Mouse (Mus musculus): ENCODE measurements around the gene Rora. TPM values are rescaled to one million over a fixed set of nuclear protein-coding genes. Genes with fewer than 3 reads are reported as not detected.

Rora gene
- polyA plus RNA-seq, 1 experiment from 2014 or later = 23.1 TPM

- Histone ChIP-seq H3K9me3 (ENCODE audit: low read length) (no peaks in the 10 kb centered on the region), H3K9ac (replicated peaks) (no peak overlapping the region), H3K4me2 (ENCODE audit: low read depth, low read length) (no peak overlapping the region), H3K27me3 (ENCODE audit: insufficient read depth, low read length) (no peaks in the 10 kb centered on the region), H3K36me3 (replicated peaks; ENCODE audit: insufficient read depth, low read length) (no peaks in the 10 kb centered on the region), H3K27ac (ENCODE audit: low read depth) (no peak overlapping the region), H3K4me1 (ENCODE audit: insufficient read depth) (peaks cover 8% of the 10 kb centered on the region), H3K4me3 (ENCODE audit: low read depth, low read length) (no peak overlapping the region)
- TF ChIP-seq EP300 (IDR thresholded peaks at IDR 0.05; ENCODE audit: low read depth) = no peak
- TF ChIP-seq CTCF (IDR thresholded peaks at IDR 0.05; ENCODE audit: low read depth) = peak; percentile 27; the same call in 1 of the 2 replicates
- WGBS (ENCODE audit: insufficient replicate concordance) = 59% methylated on average over 9 of the region's 9 CpGs
- DNase-seq = no peak
- peak; percentile 52; the same call in 1 of the 2 replicates for ATAC-seq
Observed at GRCm38 (mm10) chr9:69306734-69307528, 653.3 kb downstream of the Rora start.

- ATAC-seq (no peak), DNase-seq (no peak)
- Histone ChIP-seq H3K27ac (ENCODE audit: low read depth) (no peak overlapping the region), H3K36me3 (replicated peaks; ENCODE audit: insufficient read depth, low read length) (no peaks in the 10 kb centered on the region), H3K27me3 (ENCODE audit: insufficient read depth, low read length) (no peaks in the 10 kb centered on the region), H3K4me2 (ENCODE audit: low read depth, low read length) (no peak overlapping the region), H3K9ac (replicated peaks) (no peak overlapping the region), H3K4me3 (ENCODE audit: low read depth, low read length) (no peak overlapping the region), H3K4me1 (ENCODE audit: insufficient read depth) (peaks cover 12% of the 10 kb centered on the region), H3K9me3 (ENCODE audit: low read length) (no peaks in the 10 kb centered on the region)
- TF ChIP-seq EP300 (IDR thresholded peaks at IDR 0.05; ENCODE audit: low read depth) = no peak
- TF ChIP-seq CTCF (IDR thresholded peaks at IDR 0.05; ENCODE audit: low read depth) = no peak
- 67% methylated on average over 11 of the region's 11 CpGs for WGBS (ENCODE audit: insufficient replicate concordance)
Observed at GRCm38 (mm10) chr9:69307974-69308373, 654.4 kb downstream of the Rora start.

- peaks cover 10% of the 10 kb centered on the region for H3K4me1 ChIP-seq (ENCODE audit: insufficient read depth)
- DNase-seq (no peak), ATAC-seq (no peak)
- no peak overlapping the region for H3K4me2 ChIP-seq (ENCODE audit: low read depth, low read length)
- no peak for TF ChIP-seq EP300 (IDR thresholded peaks at IDR 0.05; ENCODE audit: low read depth)
- no peak for TF ChIP-seq CTCF (IDR thresholded peaks at IDR 0.05; ENCODE audit: low read depth)
- no peak overlapping the region for H3K4me3 ChIP-seq (ENCODE audit: low read depth, low read length)
- 78% methylated on average over 12 of the region's 12 CpGs for WGBS (ENCODE audit: insufficient replicate concordance)
- H3K9me3 ChIP-seq (ENCODE audit: low read length) = no peaks in the 10 kb centered on the region
- H3K27ac ChIP-seq (ENCODE audit: low read depth) = no peak overlapping the region
- no peaks in the 10 kb centered on the region for H3K36me3 ChIP-seq (replicated peaks; ENCODE audit: insufficient read depth, low read length)
- no peaks in the 10 kb centered on the region for H3K27me3 ChIP-seq (ENCODE audit: insufficient read depth, low read length)
- H3K9ac ChIP-seq (replicated peaks) = no peak overlapping the region
Observed at GRCm38 (mm10) chr9:69310524-69310923, 656.9 kb downstream of the Rora start.

GRCm38 (mm10) chr9:69313297-69313696 is 659.7 kb downstream of the Rora start:
- TF ChIP-seq CTCF (IDR thresholded peaks at IDR 0.05; ENCODE audit: low read depth) (no peak), EP300 (IDR thresholded peaks at IDR 0.05; ENCODE audit: low read depth) (peak; percentile 21; the same call in 1 of the 2 replicates)
- ATAC-seq (peak; percentile 80), DNase-seq (no peak)
- Histone ChIP-seq H3K9me3 (ENCODE audit: low read length) (no peaks in the 10 kb centered on the region), H3K27me3 (ENCODE audit: insufficient read depth, low read length) (no peaks in the 10 kb centered on the region), H3K4me3 (ENCODE audit: low read depth, low read length) (no peak overlapping the region), H3K27ac (ENCODE audit: low read depth) (peak overlapping the region; percentile 55), H3K4me1 (ENCODE audit: insufficient read depth) (peaks cover 12% of the 10 kb centered on the region), H3K4me2 (ENCODE audit: low read depth, low read length) (peak overlapping the region; percentile 18; the same call in 1 of the 2 replicates), H3K9ac (replicated peaks) (no peak overlapping the region), H3K36me3 (replicated peaks; ENCODE audit: insufficient read depth, low read length) (no peaks in the 10 kb centered on the region)
- 53% methylated on average over 3 of the region's 3 CpGs for whole genome bisulfite sequencing (ENCODE audit: insufficient replicate concordance)

GRCm38 (mm10) chr9:69314451-69315210 is 661.0 kb downstream of the Rora start:
- no peak overlapping the region for H3K4me3 ChIP-seq (ENCODE audit: low read depth, low read length)
- TF ChIP-seq CTCF (IDR thresholded peaks at IDR 0.05; ENCODE audit: low read depth) (no peak), EP300 (IDR thresholded peaks at IDR 0.05; ENCODE audit: low read depth) (no peak)
- H3K4me1 ChIP-seq (ENCODE audit: insufficient read depth) = peaks cover 18% of the 10 kb centered on the region
- WGBS (ENCODE audit: insufficient replicate concordance) = 57% methylated on average over 9 of the region's 9 CpGs
- no peak overlapping the region for H3K4me2 ChIP-seq (ENCODE audit: low read depth, low read length)
- no peaks in the 10 kb centered on the region for H3K27me3 ChIP-seq (ENCODE audit: insufficient read depth, low read length)
- DNase-seq (no peak), ATAC-seq (no peak)
- no peak overlapping the region for H3K9ac ChIP-seq (replicated peaks)
- H3K9me3 ChIP-seq (ENCODE audit: low read length) = no peaks in the 10 kb centered on the region
- peak overlapping the region; percentile 55; the same call in 1 of the 2 replicates for H3K27ac ChIP-seq (ENCODE audit: low read depth)
- H3K36me3 ChIP-seq (replicated peaks; ENCODE audit: insufficient read depth, low read length) = no peaks in the 10 kb centered on the region

GRCm38 (mm10) chr9:69317527-69318115 is 664.0 kb downstream of the Rora start:
- Histone ChIP-seq H3K27me3 (ENCODE audit: insufficient read depth, low read length) (no peaks in the 10 kb centered on the region), H3K36me3 (replicated peaks; ENCODE audit: insufficient read depth, low read length) (no peaks in the 10 kb centered on the region), H3K4me2 (ENCODE audit: low read depth, low read length) (no peak overlapping the region), H3K4me1 (ENCODE audit: insufficient read depth) (peaks cover 26% of the 10 kb centered on the region), H3K27ac (ENCODE audit: low read depth) (peak overlapping the region; percentile 11; the same call in 1 of the 2 replicates), H3K4me3 (ENCODE audit: low read depth, low read length) (no peak overlapping the region), H3K9me3 (ENCODE audit: low read length) (no peaks in the 10 kb centered on the region), H3K9ac (replicated peaks) (no peak overlapping the region)
- TF ChIP-seq CTCF (IDR thresholded peaks at IDR 0.05; ENCODE audit: low read depth) (no peak), EP300 (IDR thresholded peaks at IDR 0.05; ENCODE audit: low read depth) (no peak)
- WGBS (ENCODE audit: insufficient replicate concordance) = 61% methylated on average over 3 of the region's 3 CpGs
- no peak for ATAC-seq
- no peak for DNase-seq
